Mouse (Mus musculus) heart, embryonic 12.5 days (tissue): Measurements from ENCODE around the gene Adck2. TPM values are rescaled to one million over a fixed set of nuclear protein-coding genes. Genes with fewer than 3 reads are reported as not detected.

Source experiments
- ATAC-seq: fragments of 200-750 bp; cut with Nextera tagmentation; 2 replicates; pipeline ENCODE4 v1.8.0; 2017; ENCODE audit warnings: moderate TSS enrichment, moderate library complexity; ENCODE audit not compliant: insufficient number of reproducible peaks, low FRiP score
- H3K27ac ChIP-seq: fragments of 300-500 bp; sonication (generic); 2 replicates; pipeline ENCODE4 v1.5.1; 2016; ENCODE audit warnings: mild to moderate bottlenecking, moderate library complexity; ENCODE audit not compliant: poor library complexity, severe bottlenecking
- H3K27me3 ChIP-seq: fragments of 300-500 bp; sonication (generic); replicated peaks from 2 replicates; pipeline ENCODE4 v1.6.1; 2016; ENCODE audit warnings: mild to moderate bottlenecking, moderate library complexity
- H3K36me3 ChIP-seq: fragments of 300-500 bp; sonication (generic); 2 replicates; pipeline ENCODE4 v1.6.1; 2016; ENCODE audit warnings: mild to moderate bottlenecking, moderate library complexity
- H3K4me1 ChIP-seq: fragments of 300-500 bp; sonication (generic); replicated peaks from 2 replicates; pipeline ENCODE4 v1.6.1; 2016; ENCODE audit warnings: mild to moderate bottlenecking
- H3K4me2 ChIP-seq: fragments of 300-500 bp; sonication (generic); 2 replicates; pipeline ENCODE4 v1.6.1; 2016; ENCODE audit warnings: mild to moderate bottlenecking, moderate library complexity
- H3K4me3 ChIP-seq: fragments of 300-500 bp; sonication (generic); 2 replicates; pipeline ENCODE4 v1.5.1; 2016; ENCODE audit warnings: mild to moderate bottlenecking
- H3K9ac ChIP-seq: fragments of 300-500 bp; sonication (generic); 2 replicates; pipeline ENCODE4 v1.6.1; 2016; ENCODE audit warnings: mild to moderate bottlenecking, moderate library complexity
- H3K9me3 ChIP-seq: fragments of 300-500 bp; sonication (generic); replicated peaks from 2 replicates; pipeline ENCODE4 v1.6.1; 2016; ENCODE audit warnings: mild to moderate bottlenecking, moderate library complexity
- WGBS: fragments of 180-500 bp; shearing (Covaris S2); methylation state at CpG from one replicate; pipeline ENCODE4 v1.1.7; 2016; 5-methylcytosine and 5-hydroxymethylcytosine counted together
- polyA plus RNA-seq: library from polyadenylated mRNA; unstranded; fragments of >200 nt; fragmentation: Nextera tagmentation; extraction: Ambion mirVana; gene quantifications from 2 replicates; pipeline ENCODE4 v1.2.1, GENCODE M21; 2016

The Adck2 gene
- polyA plus RNA-seq, 1 experiment from 2014 or later: 17.0 TPM

GRCm38 (mm10) chr6:39540563-39540962 is 33.1 kb upstream of the Adck2 start:
- Histone ChIP-seq H3K9ac (no peak overlapping the region), H3K4me2 (peak overlapping the region; percentile 45), H3K27ac (peak overlapping the region; percentile 86), H3K4me1 (peaks cover 65% of the 10 kb centered on the region), H3K27me3 (no peaks in the 10 kb centered on the region), H3K36me3 (no peaks in the 10 kb centered on the region), H3K9me3 (no peaks in the 10 kb centered on the region), H3K4me3 (no peak overlapping the region)
- ATAC-seq: no peak
- 53% methylated on average over 2 of the region's 2 CpGs for WGBS

DNA sequence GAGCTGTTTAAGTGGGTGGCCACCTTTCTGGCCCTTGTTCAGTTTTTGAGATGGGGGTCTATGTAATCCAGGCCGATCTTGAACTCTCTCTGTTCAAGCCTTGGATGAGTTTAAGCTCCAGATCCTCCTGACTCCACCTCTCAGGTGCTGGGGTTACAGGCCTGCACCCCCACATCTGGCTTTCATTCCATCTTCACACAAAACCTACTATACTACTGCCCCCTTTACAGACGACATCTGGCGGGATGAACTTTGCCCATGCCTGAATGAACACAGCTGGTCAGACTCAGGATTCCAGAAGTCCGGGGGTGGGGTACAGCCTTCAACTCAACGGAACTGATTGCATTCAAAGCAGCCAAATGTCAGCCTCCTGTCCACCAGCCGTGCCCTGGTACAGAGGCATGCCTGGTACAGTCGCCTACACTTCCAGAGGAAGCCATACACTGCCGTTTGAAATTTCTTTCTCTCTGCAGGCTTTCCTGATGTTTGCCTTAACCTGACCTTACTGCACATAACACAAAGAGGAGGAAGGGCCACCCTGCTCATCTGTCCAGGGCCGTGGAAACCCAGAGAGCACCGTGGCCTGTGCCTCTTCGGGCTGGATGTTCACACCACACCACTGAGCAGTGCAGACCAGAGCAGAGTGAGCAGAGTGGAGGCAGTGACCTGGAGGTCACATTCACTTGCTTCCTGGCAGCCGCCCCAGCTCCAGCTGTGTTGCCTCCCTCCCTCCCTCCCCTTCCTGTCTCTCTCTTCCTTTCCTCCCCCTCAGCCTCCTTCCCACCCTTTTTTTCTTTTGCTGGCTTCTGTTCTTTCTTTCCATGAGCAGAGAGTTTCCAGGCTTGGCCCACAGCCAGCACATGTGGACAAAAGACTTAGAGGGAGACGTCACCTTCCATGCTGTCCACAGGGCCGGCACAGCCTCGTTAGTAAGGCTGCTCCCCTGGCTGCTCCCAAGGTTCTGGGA is 30.8 kb upstream of the Adck2 start:
- peaks cover 71% of the 10 kb centered on the region for H3K4me1 ChIP-seq

GRCm38 (mm10) chr6:39543769-39544420 is 29.8 kb upstream of the Adck2 start:
- 57% methylated on average over 15 of the region's 15 CpGs for WGBS
- H3K4me2 ChIP-seq: 0 out of 2 replicates have a peak overlapping the region, but pooled peaks have one; percentile 3

More for the DNA sequence above, 30.8 kb upstream of the Adck2 start:
- H3K9me3 ChIP-seq: no peaks in the 10 kb centered on the region
- H3K27ac ChIP-seq: peak overlapping the region; percentile 90
- peak overlapping the region; percentile 39 for H3K4me2 ChIP-seq
- H3K4me3 ChIP-seq: no peak overlapping the region
- H3K27me3 ChIP-seq: no peaks in the 10 kb centered on the region
- peak overlapping the region; percentile 35; the same call in 1 of the 2 replicates for H3K9ac ChIP-seq
- peak; percentile 87 for ATAC-seq
- 20% methylated on average over 15 of the region's 15 CpGs for WGBS
- peaks cover 8% of the 10 kb centered on the region for H3K36me3 ChIP-seq

DNA sequence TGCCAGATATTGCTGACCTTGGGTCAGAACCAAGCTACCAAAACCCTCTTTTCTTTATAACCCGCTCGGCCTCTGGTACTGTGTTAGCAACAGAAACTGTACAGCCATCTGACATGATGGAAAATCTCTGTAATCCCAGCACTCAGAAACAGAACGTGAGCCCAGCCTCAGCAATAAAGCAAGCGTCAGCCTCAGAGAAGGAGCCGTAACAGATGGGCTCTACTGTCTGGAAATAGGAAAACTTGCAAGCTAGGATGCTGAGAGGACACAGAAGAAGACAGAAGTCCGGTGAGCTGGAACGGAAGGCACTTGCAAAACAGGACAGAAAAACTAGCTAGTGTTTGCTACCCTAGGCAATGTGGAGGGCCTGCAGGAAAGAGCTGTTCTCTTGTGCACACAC is 28.2 kb upstream of the Adck2 start:
- no peak overlapping the region for H3K9ac ChIP-seq
- no peak for ATAC-seq
- peaks cover 12% of the 10 kb centered on the region for H3K36me3 ChIP-seq
- H3K27ac ChIP-seq: peak overlapping the region; percentile 90; the same call in 1 of the 2 replicates
- no peaks in the 10 kb centered on the region for H3K27me3 ChIP-seq
- H3K9me3 ChIP-seq: no peaks in the 10 kb centered on the region
- 86% methylated on average over 7 of the region's 7 CpGs for WGBS
- no peak overlapping the region for H3K4me3 ChIP-seq
- peaks cover 49% of the 10 kb centered on the region for H3K4me1 ChIP-seq
- no peak overlapping the region for H3K4me2 ChIP-seq

More at GRCm38 (mm10) chr6:39543769-39544420, 29.8 kb upstream of the Adck2 start:
- Histone ChIP-seq H3K4me3 (no peak overlapping the region), H3K9me3 (no peaks in the 10 kb centered on the region), H3K27me3 (no peaks in the 10 kb centered on the region), H3K4me1 (peaks cover 65% of the 10 kb centered on the region), H3K9ac (peak overlapping the region; percentile 35; the same call in 1 of the 2 replicates), H3K36me3 (peaks cover 12% of the 10 kb centered on the region), H3K27ac (peak overlapping the region; percentile 90)
- ATAC-seq: no peak

GRCm38 (mm10) chr6:39548030-39548429 is 25.6 kb upstream of the Adck2 start:
- 77% methylated on average over 5 of the region's 5 CpGs for WGBS
- H3K4me2 ChIP-seq: no peak overlapping the region
- H3K27ac ChIP-seq: no peak overlapping the region
- H3K9ac ChIP-seq: no peak overlapping the region
- no peaks in the 10 kb centered on the region for H3K9me3 ChIP-seq
- H3K4me3 ChIP-seq: no peak overlapping the region
- H3K4me1 ChIP-seq: peaks cover 44% of the 10 kb centered on the region
- H3K36me3 ChIP-seq: peaks cover 19% of the 10 kb centered on the region
- H3K27me3 ChIP-seq: no peaks in the 10 kb centered on the region
- no peak for ATAC-seq

DNA sequence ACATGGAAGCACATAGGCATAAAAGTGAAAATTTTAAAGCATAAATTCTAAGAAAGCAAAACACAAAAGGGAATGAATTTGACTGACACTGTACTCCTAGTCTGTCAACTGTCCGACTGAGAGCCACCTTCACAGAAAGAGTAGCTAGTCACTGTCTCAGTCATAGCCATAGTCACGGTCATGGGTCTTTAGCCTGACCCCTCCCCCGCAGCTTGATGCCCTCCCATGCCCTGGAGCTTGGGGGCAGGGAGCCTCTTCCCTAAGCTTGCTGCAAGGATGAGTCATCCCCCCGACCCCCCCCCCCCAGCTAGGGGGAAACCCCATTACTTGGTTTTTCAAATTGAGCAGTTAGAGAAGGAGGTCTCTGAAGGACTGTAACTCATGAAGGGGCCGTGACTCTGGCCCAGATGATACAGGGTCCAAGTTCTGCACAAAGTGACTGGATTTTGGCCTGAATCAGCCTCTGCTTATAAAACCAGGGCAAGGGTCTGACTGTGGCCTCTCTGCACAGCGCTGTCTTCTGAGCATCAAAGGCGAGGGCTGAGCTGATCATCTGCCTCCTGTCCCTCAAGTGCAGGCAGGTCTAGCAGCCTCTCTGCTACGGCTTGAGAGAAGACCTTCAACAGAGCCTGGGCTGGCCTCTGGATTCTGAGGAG is 21.6 kb upstream of the Adck2 start:
- Histone ChIP-seq H3K27ac (no peak overlapping the region), H3K4me2 (no peak overlapping the region), H3K4me3 (no peak overlapping the region), H3K4me1 (peaks cover 43% of the 10 kb centered on the region), H3K36me3 (peaks cover 23% of the 10 kb centered on the region), H3K27me3 (no peaks in the 10 kb centered on the region), H3K9ac (no peak overlapping the region), H3K9me3 (no peaks in the 10 kb centered on the region)
- 44% methylated on average over 8 of the region's 8 CpGs for WGBS
- no peak for ATAC-seq

GRCm38 (mm10) chr6:39554888-39555647 is 18.6 kb upstream of the Adck2 start:
- WGBS: 60% methylated on average over 12 of the region's 12 CpGs
- H3K9ac ChIP-seq: peak overlapping the region; percentile 41; the same call in 1 of the 2 replicates
- ATAC-seq: no peak

DNA sequence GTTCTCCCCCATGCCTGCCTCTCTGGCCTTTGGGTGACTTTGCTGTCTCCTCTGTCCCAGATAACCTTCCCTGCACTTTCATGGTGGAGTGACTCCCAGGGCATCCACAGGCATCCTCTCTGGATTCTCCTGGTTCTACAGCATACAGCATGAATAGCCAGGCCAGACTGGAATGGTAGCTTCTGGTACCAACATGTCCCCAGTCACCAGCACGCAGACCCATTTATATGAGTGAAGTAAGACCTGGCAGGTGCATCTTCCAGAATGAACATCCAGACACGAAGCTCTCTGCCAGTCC is 18.1 kb upstream of the Adck2 start:
- Histone ChIP-seq H3K4me2 (peak overlapping the region; percentile 70), H3K4me1 (peaks cover 51% of the 10 kb centered on the region), H3K9me3 (no peaks in the 10 kb centered on the region), H3K36me3 (peaks cover 11% of the 10 kb centered on the region), H3K27ac (no peak overlapping the region), H3K9ac (no peak overlapping the region), H3K27me3 (no peaks in the 10 kb centered on the region), H3K4me3 (peak overlapping the region; percentile 17)
- 81% methylated on average over 2 of the region's 2 CpGs for WGBS
- no peak for ATAC-seq

More at GRCm38 (mm10) chr6:39554888-39555647, 18.6 kb upstream of the Adck2 start:
- no peaks in the 10 kb centered on the region for H3K9me3 ChIP-seq
- peak overlapping the region; percentile 17 for H3K4me3 ChIP-seq
- peaks cover 51% of the 10 kb centered on the region for H3K4me1 ChIP-seq
- no peak overlapping the region for H3K27ac ChIP-seq
- no peaks in the 10 kb centered on the region for H3K27me3 ChIP-seq
- H3K4me2 ChIP-seq: peak overlapping the region; percentile 70
- H3K36me3 ChIP-seq: peaks cover 12% of the 10 kb centered on the region

DNA sequence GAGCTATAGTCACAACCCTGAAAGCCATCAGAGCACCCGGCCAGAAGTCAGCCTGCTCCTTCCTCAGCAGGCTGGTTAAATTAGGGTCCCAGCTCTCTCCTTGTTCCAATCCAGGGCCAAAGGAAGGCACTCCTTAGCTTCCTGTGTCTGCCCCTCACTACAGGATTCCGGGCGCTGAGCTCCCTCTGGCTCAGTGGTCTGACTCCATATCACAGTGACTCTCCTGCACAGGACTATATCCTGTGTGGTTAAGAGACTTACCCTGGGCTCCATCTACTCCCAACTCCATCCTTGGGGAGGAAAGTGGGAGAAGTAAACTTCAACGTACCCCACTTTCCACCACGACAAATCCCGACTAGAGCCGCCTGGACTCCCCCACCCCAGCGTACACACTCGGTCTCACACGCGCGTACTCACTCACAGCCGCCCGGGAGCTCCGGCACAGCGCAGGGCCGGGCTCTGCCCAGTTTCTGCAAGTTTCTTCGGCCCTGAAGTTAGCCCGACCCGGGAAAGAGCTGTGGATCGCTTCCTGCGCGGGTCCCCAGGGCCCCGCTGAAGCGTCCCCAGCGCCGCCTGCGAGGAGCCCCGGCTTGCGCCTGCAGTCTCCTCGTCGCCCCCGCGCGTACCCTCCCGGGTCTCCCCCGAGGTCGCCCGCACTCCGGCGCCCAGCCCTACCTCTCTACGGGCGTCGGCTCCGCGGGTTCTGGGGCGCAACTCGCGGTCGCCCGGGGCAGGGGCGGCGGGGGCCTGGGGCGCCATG is 16.6 kb upstream of the Adck2 start:
- H3K4me2 ChIP-seq: peak overlapping the region; percentile 70
- peak overlapping the region; percentile 84 for H3K4me3 ChIP-seq
- peak overlapping the region; percentile 92 for H3K27ac ChIP-seq
- peaks cover 5% of the 10 kb centered on the region for H3K36me3 ChIP-seq
- peaks cover 46% of the 10 kb centered on the region for H3K4me1 ChIP-seq
- WGBS: 1% methylated on average over 51 of the region's 54 CpGs
- no peaks in the 10 kb centered on the region for H3K27me3 ChIP-seq
- H3K9ac ChIP-seq: peak overlapping the region; percentile 94
- ATAC-seq: peak; percentile 60
- H3K9me3 ChIP-seq: no peaks in the 10 kb centered on the region

DNA sequence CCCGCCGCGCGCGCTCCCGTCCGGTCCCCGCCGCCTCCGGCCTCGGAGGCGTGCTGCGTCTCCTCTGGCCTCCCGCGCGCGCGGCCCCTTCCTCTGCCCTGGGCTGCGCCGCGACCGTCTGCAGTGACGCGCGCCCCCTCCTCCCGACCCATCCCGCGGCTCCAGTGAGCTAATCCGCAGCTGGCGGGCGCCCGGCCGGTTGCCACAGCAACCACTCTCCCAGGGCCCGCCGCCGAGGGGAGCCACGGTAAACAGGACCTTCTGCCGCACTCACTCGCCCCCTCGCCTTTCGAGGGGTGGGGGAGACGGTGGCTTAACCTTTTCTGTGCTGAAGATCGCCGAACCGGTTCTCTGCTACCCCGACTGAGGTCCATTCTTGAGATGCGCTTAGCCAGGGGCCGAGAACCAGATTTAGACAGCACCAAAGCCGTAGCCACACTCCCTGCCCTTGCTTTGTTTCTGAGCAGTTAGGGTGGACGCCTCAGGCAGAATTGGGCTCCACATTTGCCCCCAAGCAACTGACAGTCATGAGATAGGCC is 15.9 kb upstream of the Adck2 start, which contains the start of gene Dennd2a:
TSS of gene Dennd2a (minus strand) at position 145 of the 539 bp plus-strand sequence.
- Histone ChIP-seq H3K4me3 (peak within 1 kb of the TSS; percentile 84), H3K27ac (peak within 1 kb of the TSS; percentile 92), H3K9ac (peak within 1 kb of the TSS; percentile 94), H3K4me2 (peak within 1 kb of the TSS; percentile 70), H3K36me3 (peaks cover 5% of the 10 kb centered on the region; the same call in 1 of the 2 replicates), H3K4me1 (peaks cover 41% of the 10 kb centered on the region), H3K9me3 (no peaks in the 10 kb centered on the region), H3K27me3 (no peaks in the 10 kb centered on the region)
- ATAC-seq: peak; percentile 89
- under 1% methylated on average over 40 of the region's 50 CpGs for WGBS
